Mouse (Mus musculus) cerebellum, postnatal 36 days (tissue): Measurements from ENCODE around the gene Metap1d.
A peak's percentile ranks its signal among the peaks of the same experiment; 100 is the strongest.

ENCODE experiments used
- DNase-seq, 2 experiments: peaks; one replicate each; pipeline ENCODE4 v3.0.0; 2021 to 2022; ENCODE audit warnings: mixed read lengths in 2 of 2

Gene Metap1d

DNA sequence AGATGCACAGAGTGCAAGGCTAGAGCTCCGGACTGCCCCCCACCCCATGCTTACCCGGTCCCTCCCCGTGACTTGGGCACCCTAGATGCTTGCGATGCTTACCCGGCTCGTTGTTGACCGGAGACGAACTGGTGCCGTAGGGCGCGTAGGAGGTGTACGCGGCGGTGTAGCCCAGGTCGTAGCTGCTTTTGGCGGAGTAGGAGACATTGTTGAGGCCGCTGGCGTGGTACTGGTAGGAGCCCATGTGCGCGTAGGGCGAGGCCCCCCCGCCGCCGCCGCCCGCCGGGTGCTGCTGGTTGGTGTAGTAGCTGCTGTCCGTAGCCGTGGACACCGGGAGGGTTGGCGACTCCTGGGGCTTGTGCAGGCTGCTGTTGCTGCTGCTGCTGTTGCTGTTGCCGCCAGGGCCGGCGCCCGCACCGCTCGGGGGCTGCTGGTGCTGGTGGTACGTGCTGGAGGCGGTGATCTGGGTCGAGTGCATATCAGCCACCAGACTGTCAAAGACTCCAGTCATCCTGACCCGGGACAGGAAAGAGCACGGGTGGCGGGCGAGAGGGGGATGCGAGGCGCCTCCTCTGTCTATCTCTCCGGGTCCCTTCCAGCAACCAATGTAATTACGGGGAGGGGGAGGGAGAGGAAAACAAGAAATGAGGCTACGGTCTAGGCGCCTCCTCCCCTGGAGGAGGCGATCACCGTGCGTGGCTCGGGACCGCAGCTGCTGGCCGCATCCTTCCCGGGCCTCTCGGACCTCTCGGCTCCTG is 93.0 kb downstream of the Metap1d start:
- DNase-seq = no peak

DNA sequence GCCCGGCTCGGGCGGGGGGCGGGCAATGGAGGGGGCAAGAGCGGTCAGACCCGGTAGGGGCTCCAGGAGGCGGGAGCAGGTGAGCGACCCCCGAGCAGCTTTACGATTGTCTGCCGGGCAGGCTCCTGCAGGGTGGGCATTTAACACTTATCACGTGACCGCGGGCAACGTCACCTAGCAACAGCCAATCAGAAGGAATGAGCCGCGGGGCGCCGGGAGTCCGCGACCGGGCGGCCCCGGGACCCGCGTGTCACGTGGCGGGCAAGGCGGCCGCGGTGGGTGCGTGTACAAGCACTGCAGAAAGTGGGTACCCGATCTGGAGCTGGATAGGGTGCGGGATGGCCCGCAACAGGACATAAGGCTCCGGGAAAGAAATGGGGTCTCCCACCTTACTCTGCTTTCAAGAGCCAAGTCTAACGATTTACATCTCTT is 93.6 kb downstream of the Metap1d start, which contains the start of gene Dlx2:
TSS of gene Dlx2 (minus strand) at position 115 of the 432 bp plus-strand sequence.
- DNase-seq = no peak

- DNase-seq = peak; percentile 66 to 68
These were observed 94.8 kb downstream of the Metap1d start for GRCm38 (mm10) chr2:71547829-71548228.

DNA sequence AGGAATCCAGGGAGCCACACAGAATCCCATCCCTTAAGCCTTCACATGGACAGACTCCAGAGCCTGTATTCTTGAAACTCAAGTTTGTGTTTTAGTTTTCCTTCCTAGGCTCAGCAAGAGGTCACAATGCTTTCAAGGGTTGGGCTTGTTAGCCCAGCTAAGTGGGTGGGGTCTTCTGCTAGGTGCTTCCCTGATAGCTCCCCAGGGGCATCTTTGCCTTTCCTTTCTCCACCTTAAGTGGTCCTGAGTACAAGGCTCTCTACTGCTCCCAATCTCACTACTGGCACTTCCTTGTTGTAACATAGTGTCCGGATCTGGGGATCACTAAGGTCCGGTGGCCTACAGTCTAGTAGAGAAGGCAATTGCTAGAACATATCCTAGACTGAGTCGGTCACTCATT is 97.3 kb downstream of the Metap1d start:
- DNase-seq = no peak

GRCm38 (mm10) chr2:71551704-71552103 is 98.6 kb downstream of the Metap1d start:
- DNase-seq = no peak

DNA sequence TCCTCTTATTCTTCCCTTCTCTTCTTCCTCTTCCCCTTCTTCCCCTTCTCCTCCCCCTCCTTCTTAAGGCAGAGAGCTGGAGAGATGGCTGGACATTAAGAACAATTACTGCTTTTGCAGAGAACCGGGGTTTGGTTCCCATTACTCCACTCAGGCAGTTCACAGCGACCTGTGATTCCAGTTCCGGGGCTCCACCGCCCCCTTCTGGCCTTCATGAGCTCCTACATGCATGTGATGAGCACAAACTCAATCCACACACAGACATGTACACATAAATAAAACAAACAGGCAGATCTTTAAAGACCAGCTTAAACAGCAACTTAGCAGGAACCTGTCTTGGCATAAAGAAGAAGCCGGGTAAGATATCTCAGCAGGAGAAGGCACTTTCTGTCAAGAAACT is 103.0 kb downstream of the Metap1d start:
- no peak for DNase-seq

GRCm38 (mm10) chr2:71566466-71566865 is 113.4 kb downstream of the Metap1d start:
- DNase-seq = no peak

DNA sequence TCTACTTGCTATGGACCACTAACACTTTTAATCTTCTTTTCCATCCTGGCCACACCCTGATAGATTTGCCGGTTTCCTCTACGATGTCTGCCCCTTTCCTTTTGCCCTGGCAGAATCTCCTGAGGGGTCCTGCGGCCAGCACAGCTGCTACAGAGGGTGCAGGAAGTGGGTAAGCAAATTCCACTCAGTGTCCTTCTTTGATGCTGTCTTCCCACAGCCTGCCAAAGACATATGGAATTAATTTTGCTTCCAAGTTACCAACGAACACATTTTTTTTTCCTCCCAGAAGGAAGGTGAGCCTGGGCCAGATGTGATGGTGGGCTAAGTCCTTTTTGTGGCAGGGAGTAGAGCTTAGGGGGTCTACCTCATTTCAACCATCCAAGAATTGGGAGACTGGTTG is 120.7 kb downstream of the Metap1d start:
- DNase-seq = no peak
